Mouse (Mus musculus): Measurements from ENCODE around the gene Lrrc3c. TPM values are rescaled to one million over a fixed set of nuclear protein-coding genes. Genes with fewer than 3 reads are reported as not detected.

The Lrrc3c gene
- polyA plus RNA-seq, 2 experiments = not detected

- Histone ChIP-seq H3K9me3 (ENCODE audit: control insufficient read depth, low read length) (no peaks in the 10 kb centered on the region), H3K4me2 (replicated peaks; ENCODE audit: low read depth, low read length, severe bottlenecking) (peak overlapping the region; percentile 68), H3K36me3 (ENCODE audit: control insufficient read depth, insufficient read depth, low read length) (peaks cover 23% of the 10 kb centered on the region), H3K27me3 (ENCODE audit: control insufficient read depth, insufficient read depth, low read length) (no peaks in the 10 kb centered on the region), H3K9ac (ENCODE audit: low read depth, low read length, severe bottlenecking) (peak overlapping the region; percentile 77), H3K4me3 (replicated peaks; ENCODE audit: low read length) (peak overlapping the region; percentile 73), H3K27ac (replicated peaks; ENCODE audit: low read depth, low read length) (peak overlapping the region; percentile 79), H3K4me1 (ENCODE audit: control insufficient read depth, insufficient read depth, low read length) (peaks cover 20% of the 10 kb centered on the region)
- DNase-seq (ENCODE audit: low spot score) = no peak
- no peak for TF ChIP-seq POLR2A (IDR thresholded peaks at IDR 0.05; ENCODE audit: borderline replicate concordance, extremely low read depth, insufficient read depth, insufficient read length)
- peak; percentile 27 for ATAC-seq (ENCODE audit: low FRiP score, low read depth)
- WGBS = 2% methylated on average over 22 of the region's 22 CpGs
These were observed 11.8 kb upstream of the Lrrc3c start for GRCm38 (mm10) chr11:98586087-98586891.

- H3K9ac ChIP-seq (ENCODE audit: low read depth, low read length, severe bottlenecking) = peak within 1 kb of the TSS; percentile 77
- H3K4me3 ChIP-seq (replicated peaks; ENCODE audit: low read length) = peak within 1 kb of the TSS; percentile 73
- H3K27ac ChIP-seq (replicated peaks; ENCODE audit: low read depth, low read length) = peak within 1 kb of the TSS; percentile 79
- DNase-seq (ENCODE audit: low spot score) = peak; percentile 99
- H3K27me3 ChIP-seq (ENCODE audit: control insufficient read depth, insufficient read depth, low read length) = no peaks in the 10 kb centered on the region
- H3K4me1 ChIP-seq (ENCODE audit: control insufficient read depth, insufficient read depth, low read length) = peaks cover 20% of the 10 kb centered on the region
- H3K4me2 ChIP-seq (replicated peaks; ENCODE audit: low read depth, low read length, severe bottlenecking) = peak within 1 kb of the TSS; percentile 68
- H3K36me3 ChIP-seq (ENCODE audit: control insufficient read depth, insufficient read depth, low read length) = peaks cover 16% of the 10 kb centered on the region
- no peaks in the 10 kb centered on the region for H3K9me3 ChIP-seq (ENCODE audit: control insufficient read depth, low read length)
- peak; percentile 94 for ATAC-seq (ENCODE audit: low FRiP score, low read depth)
- peak; percentile 66; the same call in 1 of the 2 replicates for TF ChIP-seq POLR2A (IDR thresholded peaks at IDR 0.05; ENCODE audit: borderline replicate concordance, extremely low read depth, insufficient read depth, insufficient read length)
- WGBS = 2% methylated on average over 47 of the region's 49 CpGs
These were observed 11.1 kb upstream of the Lrrc3c start, which contains the start of gene Ormdl3 for GRCm38 (mm10) chr11:98586892-98587563. Ormdl3 (minus strand) TSS chr11:98587368.

GRCm38 (mm10) chr11:98587684-98588546 is 10.2 kb upstream of the Lrrc3c start:
- H3K4me1 ChIP-seq (ENCODE audit: control insufficient read depth, insufficient read depth, low read length) = peaks cover 20% of the 10 kb centered on the region
- peaks cover 7% of the 10 kb centered on the region for H3K36me3 ChIP-seq (ENCODE audit: control insufficient read depth, insufficient read depth, low read length)
- peak overlapping the region; percentile 59 for H3K27ac ChIP-seq (replicated peaks; ENCODE audit: low read depth, low read length)
- peak overlapping the region; percentile 68 for H3K4me2 ChIP-seq (replicated peaks; ENCODE audit: low read depth, low read length, severe bottlenecking)
- H3K9me3 ChIP-seq (ENCODE audit: control insufficient read depth, low read length) = no peaks in the 10 kb centered on the region
- peak overlapping the region; percentile 77 for H3K9ac ChIP-seq (ENCODE audit: low read depth, low read length, severe bottlenecking)
- DNase-seq (ENCODE audit: low spot score) = peak; percentile 84
- TF ChIP-seq POLR2A (IDR thresholded peaks at IDR 0.05; ENCODE audit: borderline replicate concordance, extremely low read depth, insufficient read depth, insufficient read length) = no peak
- H3K4me3 ChIP-seq (replicated peaks; ENCODE audit: low read length) = peak overlapping the region; percentile 73
- no peaks in the 10 kb centered on the region for H3K27me3 ChIP-seq (ENCODE audit: control insufficient read depth, insufficient read depth, low read length)
- ATAC-seq (ENCODE audit: low FRiP score, low read depth) = peak; percentile 66
- whole genome bisulfite sequencing = 8% methylated on average over 20 of the region's 20 CpGs

- 71% methylated on average over 6 of the region's 6 CpGs for WGBS
- Histone ChIP-seq H3K36me3 (ENCODE audit: control insufficient read depth, insufficient read depth, low read length) (no peaks in the 10 kb centered on the region), H3K4me1 (ENCODE audit: control insufficient read depth, insufficient read depth, low read length) (peaks cover 20% of the 10 kb centered on the region), H3K4me3 (replicated peaks; ENCODE audit: low read length) (0 out of 2 replicates have a peak overlapping the region, but pooled peaks have one; percentile 73), H3K9ac (ENCODE audit: low read depth, low read length, severe bottlenecking) (no peak overlapping the region), H3K27me3 (ENCODE audit: control insufficient read depth, insufficient read depth, low read length) (no peaks in the 10 kb centered on the region), H3K9me3 (ENCODE audit: control insufficient read depth, low read length) (no peaks in the 10 kb centered on the region), H3K27ac (replicated peaks; ENCODE audit: low read depth, low read length) (no peak overlapping the region), H3K4me2 (replicated peaks; ENCODE audit: low read depth, low read length, severe bottlenecking) (peak overlapping the region; percentile 68)
- ATAC-seq (ENCODE audit: low FRiP score, low read depth) = no peak
- TF ChIP-seq POLR2A (IDR thresholded peaks at IDR 0.05; ENCODE audit: borderline replicate concordance, extremely low read depth, insufficient read depth, insufficient read length) = no peak
- DNase-seq (ENCODE audit: low spot score) = no peak
These were observed 9.2 kb upstream of the Lrrc3c start for GRCm38 (mm10) chr11:98588833-98589281.
